Mouse (Mus musculus): Measurements from ENCODE around the gene Mfap1b. TPM values are rescaled to one million over a fixed set of nuclear protein-coding genes. Genes with fewer than 3 reads are reported as not detected.

Mfap1b gene
- polyA plus RNA-seq, 1 experiment from 2014 or later, result 13.9 TPM

GRCm38 (mm10) chr2:121441800-121442199, 32.1 kb downstream of the Mfap1b start:
- TF ChIP-seq EP300 (IDR thresholded peaks at IDR 0.05; ENCODE audit: low read depth), result no peak
- TF ChIP-seq CTCF (IDR thresholded peaks at IDR 0.05; ENCODE audit: low read depth), result no peak
- Histone ChIP-seq H3K27ac (ENCODE audit: low read depth) (no peak overlapping the region), H3K4me3 (ENCODE audit: low read depth, low read length) (peak overlapping the region; percentile 60), H3K4me2 (ENCODE audit: low read depth, low read length) (peak overlapping the region; percentile 98), H3K27me3 (ENCODE audit: insufficient read depth, low read length) (no peaks in the 10 kb centered on the region), H3K9ac (replicated peaks) (peak overlapping the region; percentile 56; the same call in 1 of the 2 replicates), H3K36me3 (replicated peaks; ENCODE audit: insufficient read depth, low read length) (peaks cover 20% of the 10 kb centered on the region), H3K9me3 (ENCODE audit: low read length) (no peaks in the 10 kb centered on the region), H3K4me1 (ENCODE audit: insufficient read depth) (peaks cover 25% of the 10 kb centered on the region)
- 16% methylated on average over 11 of the region's 11 CpGs for WGBS (ENCODE audit: insufficient replicate concordance)
- DNase-seq (peak; percentile 43), ATAC-seq (peak; percentile 18)

DNA sequence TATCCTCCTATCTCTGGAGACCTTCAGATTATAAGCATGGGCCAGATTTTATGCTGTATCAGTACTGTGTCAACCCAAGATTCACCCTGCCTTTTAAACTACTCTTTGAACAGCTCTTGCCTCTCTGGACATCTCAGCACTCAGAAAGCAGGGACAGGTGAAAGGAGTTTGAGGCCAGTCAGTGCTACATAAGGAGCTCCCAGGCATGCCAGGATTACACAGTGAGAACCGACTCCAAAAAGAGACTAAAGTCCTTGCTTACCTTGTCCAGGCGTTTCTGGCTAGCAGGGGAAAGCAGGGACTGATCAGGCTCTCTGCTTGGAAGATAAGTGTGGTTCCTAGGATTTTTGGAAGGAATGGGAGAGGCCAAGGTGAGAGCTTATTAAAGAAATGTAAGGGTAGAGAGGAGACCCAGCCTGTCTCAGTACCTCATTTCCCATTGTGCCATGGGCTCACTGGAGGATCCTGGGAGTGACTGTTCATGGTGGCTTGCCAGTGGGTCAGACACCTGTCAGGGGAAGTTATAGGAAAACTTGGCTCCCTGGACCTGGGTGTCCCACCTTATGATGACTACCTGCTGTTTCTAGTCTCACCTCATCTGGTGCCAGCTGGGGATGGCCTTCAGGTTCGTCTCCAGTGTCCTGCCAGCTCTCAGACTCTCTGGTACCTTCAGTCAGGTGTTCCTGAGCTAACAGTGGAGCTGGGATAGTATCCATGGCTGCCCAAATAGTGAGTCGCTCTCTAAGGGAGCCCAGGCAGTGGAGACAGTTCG, 32.8 kb downstream of the Mfap1b start:
- Histone ChIP-seq H3K36me3 (replicated peaks; ENCODE audit: insufficient read depth, low read length) (peaks cover 23% of the 10 kb centered on the region), H3K27ac (ENCODE audit: low read depth) (no peak overlapping the region), H3K9me3 (ENCODE audit: low read length) (no peaks in the 10 kb centered on the region), H3K4me1 (ENCODE audit: insufficient read depth) (peaks cover 25% of the 10 kb centered on the region), H3K9ac (replicated peaks) (no peak overlapping the region), H3K4me2 (ENCODE audit: low read depth, low read length) (0 out of 2 replicates have a peak overlapping the region, but pooled peaks have one; percentile 98), H3K4me3 (ENCODE audit: low read depth, low read length) (no peak overlapping the region), H3K27me3 (ENCODE audit: insufficient read depth, low read length) (no peaks in the 10 kb centered on the region)
- TF ChIP-seq CTCF (IDR thresholded peaks at IDR 0.05; ENCODE audit: low read depth), result no peak
- TF ChIP-seq EP300 (IDR thresholded peaks at IDR 0.05; ENCODE audit: low read depth), result no peak
- ATAC-seq (no peak), DNase-seq (no peak)
- 53% methylated on average over 5 of the region's 5 CpGs for whole genome bisulfite sequencing (ENCODE audit: insufficient replicate concordance)

DNA sequence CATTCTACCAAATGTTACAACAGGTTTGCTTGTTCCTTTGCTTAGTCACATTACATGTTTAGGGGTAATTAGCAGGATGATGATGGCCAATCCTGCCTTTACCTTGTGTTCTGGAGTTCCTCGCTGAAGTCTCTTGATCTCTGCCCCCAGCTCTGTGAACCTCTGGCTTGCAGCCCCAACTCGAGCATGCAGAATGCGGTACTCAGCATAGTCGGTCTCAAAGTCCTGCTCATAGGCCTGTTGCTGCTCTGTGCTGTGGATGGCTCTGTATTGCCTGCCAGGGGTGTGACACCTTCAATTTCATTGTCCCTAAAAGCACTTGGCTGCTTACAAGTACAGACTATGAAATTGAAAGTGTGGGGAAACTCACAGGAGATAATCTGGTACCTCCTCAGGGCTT, 34.1 kb downstream of the Mfap1b start:
- no peaks in the 10 kb centered on the region for H3K27me3 ChIP-seq (ENCODE audit: insufficient read depth, low read length)
- no peak overlapping the region for H3K4me3 ChIP-seq (ENCODE audit: low read depth, low read length)
- DNase-seq, result no peak
- ATAC-seq, result no peak
- no peak for TF ChIP-seq EP300 (IDR thresholded peaks at IDR 0.05; ENCODE audit: low read depth)
- TF ChIP-seq CTCF (IDR thresholded peaks at IDR 0.05; ENCODE audit: low read depth), result no peak
- peaks cover 25% of the 10 kb centered on the region for H3K4me1 ChIP-seq (ENCODE audit: insufficient read depth)
- H3K9me3 ChIP-seq (ENCODE audit: low read length), result no peaks in the 10 kb centered on the region
- peaks cover 35% of the 10 kb centered on the region for H3K36me3 ChIP-seq (replicated peaks; ENCODE audit: insufficient read depth, low read length)
- WGBS (ENCODE audit: insufficient replicate concordance), result 56% methylated on average over 4 of the region's 4 CpGs
- no peak overlapping the region for H3K9ac ChIP-seq (replicated peaks)
- H3K4me2 ChIP-seq (ENCODE audit: low read depth, low read length), result no peak overlapping the region
- no peak overlapping the region for H3K27ac ChIP-seq (ENCODE audit: low read depth)

- no peak overlapping the region for H3K27ac ChIP-seq (ENCODE audit: low read depth)
- no peak overlapping the region for H3K9ac ChIP-seq (replicated peaks)
- no peaks in the 10 kb centered on the region for H3K27me3 ChIP-seq (ENCODE audit: insufficient read depth, low read length)
- H3K4me2 ChIP-seq (ENCODE audit: low read depth, low read length), result no peak overlapping the region
- ATAC-seq (no peak), DNase-seq (no peak)
- peaks cover 81% of the 10 kb centered on the region for H3K36me3 ChIP-seq (replicated peaks; ENCODE audit: insufficient read depth, low read length)
- H3K9me3 ChIP-seq (ENCODE audit: low read length), result no peaks in the 10 kb centered on the region
- no peaks in the 10 kb centered on the region for H3K4me1 ChIP-seq (ENCODE audit: insufficient read depth)
- WGBS (ENCODE audit: insufficient replicate concordance), result 91% methylated on average over 1 of the region's 1 CpGs
- no peak overlapping the region for H3K4me3 ChIP-seq (ENCODE audit: low read depth, low read length)
- TF ChIP-seq EP300 (IDR thresholded peaks at IDR 0.05; ENCODE audit: low read depth) (no peak), CTCF (IDR thresholded peaks at IDR 0.05; ENCODE audit: low read depth) (peak; percentile 68)
These were observed 39.0 kb downstream of the Mfap1b start for GRCm38 (mm10) chr2:121434854-121435253.

GRCm38 (mm10) chr2:121425890-121426289, 48.0 kb downstream of the Mfap1b start:
- ATAC-seq (no peak), DNase-seq (no peak)
- Histone ChIP-seq H3K4me3 (ENCODE audit: low read depth, low read length) (no peak overlapping the region), H3K9ac (replicated peaks) (no peak overlapping the region), H3K36me3 (replicated peaks; ENCODE audit: insufficient read depth, low read length) (peaks cover 58% of the 10 kb centered on the region), H3K9me3 (ENCODE audit: low read length) (no peaks in the 10 kb centered on the region), H3K27ac (ENCODE audit: low read depth) (no peak overlapping the region), H3K4me2 (ENCODE audit: low read depth, low read length) (no peak overlapping the region), H3K27me3 (ENCODE audit: insufficient read depth, low read length) (no peaks in the 10 kb centered on the region), H3K4me1 (ENCODE audit: insufficient read depth) (no peaks in the 10 kb centered on the region)
- no peak for TF ChIP-seq EP300 (IDR thresholded peaks at IDR 0.05; ENCODE audit: low read depth)
- TF ChIP-seq CTCF (IDR thresholded peaks at IDR 0.05; ENCODE audit: low read depth), result no peak
- 76% methylated on average over 2 of the region's 2 CpGs for WGBS (ENCODE audit: insufficient replicate concordance)

DNA sequence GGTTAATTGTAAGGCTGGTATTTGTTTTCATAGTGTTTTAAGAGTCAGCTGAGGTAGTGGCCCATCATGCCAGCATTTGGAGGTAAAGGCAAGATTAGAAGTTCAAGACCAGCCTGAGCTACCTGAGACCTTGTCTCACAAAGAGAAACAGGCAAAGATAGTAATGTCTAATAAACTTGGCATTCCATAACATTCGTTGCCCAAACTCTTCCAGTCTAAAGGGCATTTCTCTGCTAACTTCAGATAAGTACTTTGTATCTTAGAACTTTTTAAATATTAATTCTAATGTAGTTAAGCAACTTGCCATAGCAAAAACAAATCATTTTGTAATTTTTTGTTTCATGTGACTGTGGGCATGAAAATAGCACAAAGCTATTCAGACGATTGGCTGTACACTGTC, 50.7 kb downstream of the Mfap1b start:
- Histone ChIP-seq H3K27me3 (ENCODE audit: insufficient read depth, low read length) (no peaks in the 10 kb centered on the region), H3K4me1 (ENCODE audit: insufficient read depth) (no peaks in the 10 kb centered on the region), H3K4me3 (ENCODE audit: low read depth, low read length) (no peak overlapping the region), H3K4me2 (ENCODE audit: low read depth, low read length) (no peak overlapping the region), H3K9ac (replicated peaks) (no peak overlapping the region), H3K27ac (ENCODE audit: low read depth) (no peak overlapping the region), H3K9me3 (ENCODE audit: low read length) (no peaks in the 10 kb centered on the region), H3K36me3 (replicated peaks; ENCODE audit: insufficient read depth, low read length) (peaks cover 38% of the 10 kb centered on the region)
- no peak for TF ChIP-seq EP300 (IDR thresholded peaks at IDR 0.05; ENCODE audit: low read depth)
- no peak for TF ChIP-seq CTCF (IDR thresholded peaks at IDR 0.05; ENCODE audit: low read depth)
- ATAC-seq (no peak), DNase-seq (no peak)
- WGBS (ENCODE audit: insufficient replicate concordance), result 75% methylated on average over 2 of the region's 2 CpGs
